Mouse (Mus musculus): Measurements from ENCODE around the gene Fxr2. TPM values are rescaled to one million over a fixed set of nuclear protein-coding genes. Genes with fewer than 3 reads are reported as not detected.

Fxr2 gene
- polyA plus RNA-seq, 1 experiment from 2014 or later = 26.2 TPM

DNA sequence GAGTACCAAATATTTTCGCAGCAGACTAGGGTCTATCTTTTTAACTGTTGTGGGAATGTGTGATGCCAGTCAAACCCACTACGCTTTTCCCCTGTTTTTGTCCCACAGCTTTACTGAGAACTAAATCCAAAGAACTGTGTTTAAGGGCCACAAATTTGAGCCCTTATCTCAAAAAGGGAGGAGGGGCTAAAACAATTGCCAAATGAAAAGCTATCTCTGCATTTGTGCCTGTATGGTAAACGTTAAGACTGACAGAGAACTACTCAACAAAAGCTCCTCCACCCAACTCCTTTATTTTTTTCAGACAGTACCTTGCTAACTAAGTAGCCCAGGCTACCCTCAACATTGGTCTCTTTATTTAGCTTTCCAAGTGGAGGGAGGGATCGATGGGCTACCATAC lies 40.0 kb upstream of the Fxr2 start:
- DNase-seq (ENCODE audit: low spot score) (no peak), ATAC-seq (replicated peaks; ENCODE audit: low FRiP score) (no peak)
- H3K27me3 ChIP-seq (replicated peaks; ENCODE audit: control insufficient read depth, insufficient read depth, low read length) = no peaks in the 10 kb centered on the region
- H3K4me1 ChIP-seq (replicated peaks; ENCODE audit: control insufficient read depth, insufficient read depth, low read length) = peaks cover 38% of the 10 kb centered on the region
- H3K9me3 ChIP-seq (ENCODE audit: control insufficient read depth, low read length) = no peaks in the 10 kb centered on the region
- H3K4me3 ChIP-seq (ENCODE audit: low read depth, low read length) = no peak overlapping the region
- peaks cover 35% of the 10 kb centered on the region for H3K36me3 ChIP-seq (ENCODE audit: control insufficient read depth, insufficient read depth, low read length)
- peak overlapping the region; percentile 76 for H3K27ac ChIP-seq (ENCODE audit: low read depth, low read length)
- H3K9ac ChIP-seq (ENCODE audit: low read depth, low read length) = no peak overlapping the region
- 70% methylated on average over 4 of the region's 4 CpGs for WGBS
- no peak overlapping the region for H3K4me2 ChIP-seq

DNA sequence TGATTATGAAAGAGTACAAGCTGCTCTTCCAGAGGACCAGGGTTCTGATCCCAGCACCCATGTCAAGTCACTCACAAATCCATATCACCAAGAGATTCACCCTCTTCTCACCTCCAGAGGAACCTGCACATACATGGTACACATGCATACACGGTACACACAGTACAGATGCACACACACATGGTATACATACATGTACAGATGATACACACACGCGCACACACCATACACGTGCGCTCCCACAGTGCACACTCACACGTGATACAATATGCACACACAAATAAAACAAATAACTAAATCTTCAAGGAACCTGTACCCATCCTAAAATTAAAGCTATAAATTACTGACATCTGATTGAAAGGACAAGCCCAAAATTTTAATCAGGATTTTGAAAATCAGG lies 37.9 kb upstream of the Fxr2 start:
- Histone ChIP-seq H3K9ac (ENCODE audit: low read depth, low read length) (no peak overlapping the region), H3K36me3 (ENCODE audit: control insufficient read depth, insufficient read depth, low read length) (peaks cover 15% of the 10 kb centered on the region), H3K4me3 (ENCODE audit: low read depth, low read length) (no peak overlapping the region), H3K27ac (ENCODE audit: low read depth, low read length) (no peak overlapping the region), H3K9me3 (ENCODE audit: control insufficient read depth, low read length) (no peaks in the 10 kb centered on the region), H3K4me2 (no peak overlapping the region), H3K4me1 (replicated peaks; ENCODE audit: control insufficient read depth, insufficient read depth, low read length) (peaks cover 32% of the 10 kb centered on the region), H3K27me3 (replicated peaks; ENCODE audit: control insufficient read depth, insufficient read depth, low read length) (no peaks in the 10 kb centered on the region)
- DNase-seq (ENCODE audit: low spot score) = no peak
- ATAC-seq (replicated peaks; ENCODE audit: low FRiP score) = no peak
- 97% methylated on average over 6 of the region's 6 CpGs for WGBS

- Histone ChIP-seq H3K4me2 (peak overlapping the region; percentile 61), H3K4me1 (replicated peaks; ENCODE audit: control insufficient read depth, insufficient read depth, low read length) (peaks cover 47% of the 10 kb centered on the region), H3K27me3 (replicated peaks; ENCODE audit: control insufficient read depth, insufficient read depth, low read length) (no peaks in the 10 kb centered on the region; the same call in 1 of the 2 replicates), H3K9me3 (ENCODE audit: control insufficient read depth, low read length) (no peaks in the 10 kb centered on the region), H3K4me3 (ENCODE audit: low read depth, low read length) (peak overlapping the region; percentile 27; the same call in 1 of the 2 replicates), H3K27ac (ENCODE audit: low read depth, low read length) (peak overlapping the region; percentile 66), H3K9ac (ENCODE audit: low read depth, low read length) (peak overlapping the region; percentile 42), H3K36me3 (ENCODE audit: control insufficient read depth, insufficient read depth, low read length) (peaks cover 3% of the 10 kb centered on the region; the same call in 1 of the 2 replicates)
- no peak for DNase-seq (ENCODE audit: low spot score)
- 8% methylated on average over 9 of the region's 9 CpGs for WGBS
- peak; percentile 79 for ATAC-seq (replicated peaks; ENCODE audit: low FRiP score)
Measured at GRCm38 (mm10) chr11:69599436-69599835, 33.4 kb upstream of the Fxr2 start.

- no peaks in the 10 kb centered on the region for H3K9me3 ChIP-seq (ENCODE audit: control insufficient read depth, low read length)
- WGBS = 21% methylated on average over 6 of the region's 6 CpGs
- no peaks in the 10 kb centered on the region; the same call in 1 of the 2 replicates for H3K27me3 ChIP-seq (replicated peaks; ENCODE audit: control insufficient read depth, insufficient read depth, low read length)
- H3K36me3 ChIP-seq (ENCODE audit: control insufficient read depth, insufficient read depth, low read length) = peaks cover 3% of the 10 kb centered on the region; the same call in 1 of the 2 replicates
- peak overlapping the region; percentile 66 for H3K27ac ChIP-seq (ENCODE audit: low read depth, low read length)
- peak overlapping the region; percentile 27 for H3K4me3 ChIP-seq (ENCODE audit: low read depth, low read length)
- peak overlapping the region; percentile 42 for H3K9ac ChIP-seq (ENCODE audit: low read depth, low read length)
- peaks cover 49% of the 10 kb centered on the region for H3K4me1 ChIP-seq (replicated peaks; ENCODE audit: control insufficient read depth, insufficient read depth, low read length)
- no peak for DNase-seq (ENCODE audit: low spot score)
- H3K4me2 ChIP-seq = peak overlapping the region; percentile 61
- 0 out of 2 replicates have a peak, but pooled peaks have one; percentile 13 for ATAC-seq (replicated peaks; ENCODE audit: low FRiP score)
Measured at GRCm38 (mm10) chr11:69600098-69600497, 32.7 kb upstream of the Fxr2 start.

DNA sequence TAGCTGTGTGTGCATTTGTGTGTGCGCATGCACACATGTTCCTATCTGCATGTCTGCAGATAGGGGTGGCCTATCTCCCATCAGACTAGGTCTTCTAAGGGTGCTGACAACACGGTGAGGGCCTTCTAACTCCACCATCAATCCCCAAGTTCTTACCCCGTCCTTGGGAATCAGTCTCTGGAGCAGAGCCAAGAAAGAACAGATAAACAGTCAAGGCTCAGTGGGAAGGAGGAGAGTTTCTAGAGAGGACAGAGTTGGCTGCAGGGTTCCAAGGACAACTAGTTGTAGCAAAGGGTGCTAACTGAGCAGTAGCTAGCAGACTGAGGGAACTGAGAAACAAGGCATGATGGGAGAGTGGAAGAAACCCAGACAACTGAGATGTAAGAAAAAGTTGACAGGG lies 31.0 kb upstream of the Fxr2 start:
- Histone ChIP-seq H3K36me3 (ENCODE audit: control insufficient read depth, insufficient read depth, low read length) (peaks cover 3% of the 10 kb centered on the region; the same call in 1 of the 2 replicates), H3K9me3 (ENCODE audit: control insufficient read depth, low read length) (no peaks in the 10 kb centered on the region), H3K4me1 (replicated peaks; ENCODE audit: control insufficient read depth, insufficient read depth, low read length) (peaks cover 56% of the 10 kb centered on the region), H3K4me2 (peak overlapping the region; percentile 3), H3K27me3 (replicated peaks; ENCODE audit: control insufficient read depth, insufficient read depth, low read length) (no peaks in the 10 kb centered on the region; the same call in 1 of the 2 replicates), H3K4me3 (ENCODE audit: low read depth, low read length) (0 out of 2 replicates have a peak overlapping the region, but pooled peaks have one; percentile 12), H3K27ac (ENCODE audit: low read depth, low read length) (peak overlapping the region; percentile 30), H3K9ac (ENCODE audit: low read depth, low read length) (peak overlapping the region; percentile 10)
- DNase-seq (ENCODE audit: low spot score) = no peak
- no peak for ATAC-seq (replicated peaks; ENCODE audit: low FRiP score)
- 54% methylated on average over 3 of the region's 3 CpGs for WGBS

DNA sequence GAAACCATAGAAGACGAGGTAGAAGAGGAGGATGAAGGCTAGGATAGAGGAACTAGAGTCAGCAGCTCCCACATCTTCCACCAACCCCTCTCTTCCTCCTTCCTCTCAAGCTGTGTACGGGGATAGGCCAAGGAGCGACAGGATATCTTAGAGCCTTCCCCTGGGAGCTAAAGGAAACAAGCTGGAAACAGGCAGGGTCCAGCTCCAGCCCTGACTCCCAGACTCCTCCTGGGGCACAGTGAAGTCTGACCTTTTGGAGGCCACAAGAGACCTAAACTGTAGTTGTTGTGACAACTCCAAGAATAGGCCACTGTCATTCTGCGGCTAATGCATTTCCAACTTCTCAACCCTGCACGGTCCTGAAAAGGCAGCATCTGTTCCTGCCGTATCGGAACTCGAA lies 29.3 kb upstream of the Fxr2 start:
- no peak for DNase-seq (ENCODE audit: low spot score)
- WGBS = 74% methylated on average over 8 of the region's 8 CpGs
- Histone ChIP-seq H3K4me2 (peak overlapping the region; percentile 99), H3K4me3 (ENCODE audit: low read depth, low read length) (peak overlapping the region; percentile 82; the same call in 1 of the 2 replicates), H3K9me3 (ENCODE audit: control insufficient read depth, low read length) (no peaks in the 10 kb centered on the region), H3K9ac (ENCODE audit: low read depth, low read length) (no peak overlapping the region; the same call in 1 of the 2 replicates), H3K27me3 (replicated peaks; ENCODE audit: control insufficient read depth, insufficient read depth, low read length) (no peaks in the 10 kb centered on the region; the same call in 1 of the 2 replicates), H3K4me1 (replicated peaks; ENCODE audit: control insufficient read depth, insufficient read depth, low read length) (peaks cover 66% of the 10 kb centered on the region), H3K36me3 (ENCODE audit: control insufficient read depth, insufficient read depth, low read length) (peaks cover 3% of the 10 kb centered on the region; the same call in 1 of the 2 replicates), H3K27ac (ENCODE audit: low read depth, low read length) (no peak overlapping the region)
- ATAC-seq (replicated peaks; ENCODE audit: low FRiP score) = no peak

GRCm38 (mm10) chr11:69604347-69604746 lies 28.4 kb upstream of the Fxr2 start:
- Histone ChIP-seq H3K36me3 (ENCODE audit: control insufficient read depth, insufficient read depth, low read length) (peaks cover 3% of the 10 kb centered on the region; the same call in 1 of the 2 replicates), H3K4me1 (replicated peaks; ENCODE audit: control insufficient read depth, insufficient read depth, low read length) (peaks cover 69% of the 10 kb centered on the region), H3K4me2 (peak overlapping the region; percentile 99), H3K9ac (ENCODE audit: low read depth, low read length) (peak overlapping the region; percentile 74), H3K4me3 (ENCODE audit: low read depth, low read length) (peak overlapping the region; percentile 82), H3K27me3 (replicated peaks; ENCODE audit: control insufficient read depth, insufficient read depth, low read length) (no peaks in the 10 kb centered on the region; the same call in 1 of the 2 replicates), H3K9me3 (ENCODE audit: control insufficient read depth, low read length) (no peaks in the 10 kb centered on the region), H3K27ac (ENCODE audit: low read depth, low read length) (peak overlapping the region; percentile 82)
- ATAC-seq (replicated peaks; ENCODE audit: low FRiP score) (no peak), DNase-seq (ENCODE audit: low spot score) (no peak)
- WGBS = 66% methylated on average over 3 of the region's 3 CpGs

DNA sequence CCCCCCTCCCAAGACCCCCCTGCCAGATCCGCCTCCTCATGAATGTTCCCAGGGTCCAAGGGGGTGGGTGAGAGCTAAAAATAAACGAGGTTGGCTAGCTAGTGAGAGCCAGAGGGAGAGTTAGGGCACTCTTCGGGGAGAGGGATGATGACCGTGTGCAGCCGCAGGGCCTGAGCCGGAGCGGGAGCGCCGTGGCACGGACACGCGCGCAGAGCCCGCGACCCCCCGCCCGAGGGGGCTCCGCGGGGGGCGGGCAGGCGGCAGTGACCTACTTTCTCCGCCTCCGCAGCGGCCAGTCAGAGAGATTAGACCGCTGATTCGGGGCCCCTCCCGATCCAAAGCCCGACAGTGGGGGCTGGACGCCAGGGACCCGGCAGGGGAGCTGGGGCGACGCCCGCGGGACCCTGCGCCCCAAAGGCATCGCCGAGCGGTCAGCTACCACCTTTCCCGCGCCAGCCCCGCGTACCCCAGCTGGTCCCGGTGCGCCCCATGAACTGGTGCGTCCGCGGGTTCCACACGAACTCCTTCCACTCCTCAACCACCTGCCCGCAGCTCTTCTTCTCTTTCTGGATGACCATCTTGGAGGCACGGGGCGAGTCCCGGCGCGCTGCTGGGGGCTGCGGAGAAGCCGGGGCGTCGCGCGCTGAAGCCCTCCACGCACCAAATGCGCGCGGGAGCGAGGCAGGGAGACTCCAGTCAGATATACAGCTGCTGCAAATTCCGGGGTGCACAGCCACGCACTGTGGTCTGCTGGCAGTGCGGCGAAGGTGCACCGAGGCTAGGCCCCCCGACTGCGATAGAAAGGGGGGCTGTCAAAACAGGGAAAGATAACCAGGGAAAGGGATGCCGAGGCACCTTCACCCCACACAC lies 27.8 kb upstream of the Fxr2 start:
- no peak for DNase-seq (ENCODE audit: low spot score)

More for the DNA sequence above, 27.8 kb upstream of the Fxr2 start:
- no peaks in the 10 kb centered on the region; the same call in 1 of the 2 replicates for H3K27me3 ChIP-seq (replicated peaks; ENCODE audit: control insufficient read depth, insufficient read depth, low read length)
- WGBS = 1% methylated on average over 73 of the region's 73 CpGs
- peak overlapping the region; percentile 74 for H3K9ac ChIP-seq (ENCODE audit: low read depth, low read length)
- H3K36me3 ChIP-seq (ENCODE audit: control insufficient read depth, insufficient read depth, low read length) = peaks cover 3% of the 10 kb centered on the region; the same call in 1 of the 2 replicates
- H3K9me3 ChIP-seq (ENCODE audit: control insufficient read depth, low read length) = no peaks in the 10 kb centered on the region
- H3K4me2 ChIP-seq = peak overlapping the region; percentile 99
- peak overlapping the region; percentile 82 for H3K27ac ChIP-seq (ENCODE audit: low read depth, low read length)
- peaks cover 67% of the 10 kb centered on the region for H3K4me1 ChIP-seq (replicated peaks; ENCODE audit: control insufficient read depth, insufficient read depth, low read length)
- peak overlapping the region; percentile 82 for H3K4me3 ChIP-seq (ENCODE audit: low read depth, low read length)
- ATAC-seq (replicated peaks; ENCODE audit: low FRiP score) = peak; percentile 7; the same call in 1 of the 2 replicates

All from liver, embryonic 11.5 days (tissue).